21 mouse cellular contexts compared by ENCODE assay signal in genomic region chr2:151898106-151898505, GRCm38 (mm10). TPM values are rescaled to one million over a fixed set of nuclear protein-coding genes. Genes with fewer than 3 reads are reported as not detected.
"Had no signal": no experiment of that assay in that cellular context is flagged by ENCODE, and none has a peak within 500 bp of the region (broad histone marks: within the 10 kb centered on the region; RNA-seq: fewer than 3 reads in every experiment).

No protein-coding gene starts in this region.

- DNase-seq: gastrocnemius, postnatal 14 days; gastrocnemius, postnatal 36 days; heart, adult 18-20 months; heart, postnatal 10 days; kidney, adult 11 months; kidney, adult 2 months; kidney, adult 9 months; kidney, postnatal 14 days; kidney, postnatal 36 days; layer of hippocampus, adult 9-11 months; layer of hippocampus, postnatal 36 days; left cerebral cortex, postnatal 4 days had no signal

RNA-seq across cellular contexts. Expression of gene Angpt4, which starts 12.9 kb away (rescaled TPM):
- total RNA-seq: hematopoietic stem cell, adult 5-6 weeks; layer of hippocampus, adult 18-20 months; left cerebral cortex, adult 18-20 months; left cerebral cortex, postnatal 4 days had no signal

RNA-seq across cellular contexts. Expression of gene Rspo4, which starts 55.4 kb away (rescaled TPM):
- total RNA-seq: gastrocnemius, adult 8-10 months; gastrocnemius, postnatal 14 days; gastrocnemius, postnatal 36 days; heart, adult 18-20 months; heart, adult 8-10 months; heart, postnatal 10 days; heart, postnatal 25 days; hematopoietic stem cell, adult 5-6 weeks; layer of hippocampus, adult 18-20 months; layer of hippocampus, adult 8-10 months; layer of hippocampus, postnatal 14 days; layer of hippocampus, postnatal 36 days; left cerebral cortex, postnatal 4 days; liver, adult 2 months had no signal
